Comparison of ENCODE assay signal across 23 mouse cellular contexts in the genomic region with DNA sequence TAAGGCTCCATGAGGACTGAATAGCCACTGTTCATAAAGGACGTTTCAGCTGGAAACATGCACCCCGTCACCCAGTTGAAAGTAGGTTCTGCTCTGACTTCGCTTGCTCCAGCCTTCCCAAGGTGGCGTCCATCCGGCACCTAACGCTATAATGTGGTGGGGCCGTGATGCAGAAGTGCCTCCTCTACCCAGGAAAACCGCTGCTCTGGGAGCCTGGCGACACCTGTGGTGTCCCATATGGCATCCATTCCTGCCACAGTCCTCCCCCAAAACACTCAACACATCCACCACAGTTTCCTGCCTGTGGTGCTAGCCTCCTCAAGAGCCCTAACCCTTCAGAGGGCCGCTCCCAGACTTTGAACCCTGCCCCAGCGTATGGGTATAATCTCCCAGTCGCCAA. TPM values are rescaled to one million over a fixed set of nuclear protein-coding genes. Genes with fewer than 3 reads are reported as not detected.
"Had no signal": no experiment of that assay in that cellular context is flagged by ENCODE, and none has a peak within 500 bp of the region (broad histone marks: within the 10 kb centered on the region; RNA-seq: fewer than 3 reads in every experiment).

No protein-coding gene starts in this region.

- H3K4me3 ChIP-seq: midbrain, embryonic 10.5 days; midbrain, embryonic 12.5 days; myocyte; neural tube, embryonic 13.5 days; neural tube, embryonic 15.5 days; stomach, embryonic 15.5 days had no signal

- H3K4me2 ChIP-seq: lung, embryonic 14.5 days; midbrain, embryonic 12.5 days; neural tube, embryonic 13.5 days; neural tube, embryonic 15.5 days; stomach, embryonic 15.5 days had no signal

- H3K4me1 ChIP-seq: stomach, embryonic 15.5 days had no signal

- H3K36me3 ChIP-seq: midbrain, embryonic 12.5 days; stomach, embryonic 15.5 days had no signal

- DNase-seq: lung, adult 18-20 months; lung, embryonic 14.5 days; lung, postnatal 10 days; lung, postnatal 4 days; midbrain, embryonic 14.5 days; retina, postnatal 1 day; right cerebral cortex, adult 18-20 months; thymus, adult 2 months; thymus, postnatal 25 days; thymus, postnatal 4 days had no signal

- H3K9me3 ChIP-seq: midbrain, embryonic 10.5 days; midbrain, embryonic 12.5 days; neural tube, embryonic 13.5 days; neural tube, embryonic 15.5 days; stomach, embryonic 15.5 days had no signal

- H3K9ac ChIP-seq: liver, embryonic 14.5 days; lung, embryonic 14.5 days; midbrain, embryonic 12.5 days; neural tube, embryonic 13.5 days; neural tube, embryonic 15.5 days; stomach, embryonic 15.5 days had no signal

- H3K27me3 ChIP-seq: midbrain, embryonic 12.5 days; neural tube, embryonic 13.5 days; neural tube, embryonic 15.5 days; stomach, embryonic 15.5 days had no signal

- ATAC-seq: midbrain, embryonic 16.5 days had no signal

- H3K27ac ChIP-seq: liver, embryonic 14.5 days; midbrain, embryonic 10.5 days; midbrain, embryonic 12.5 days; neural tube, embryonic 13.5 days; neural tube, embryonic 15.5 days; stomach, embryonic 15.5 days; stomach, postnatal 0 days had no signal

RNA-seq across cellular contexts. Expression of a gene that starts 51.2 kb away (rescaled TPM):
- polyA plus RNA-seq: liver, embryonic 14.5 days; liver, embryonic 16.5 days; lung, embryonic 14.5 days; midbrain, embryonic 10.5 days; midbrain, embryonic 12.5 days; myocyte; neural tube, embryonic 11.5 days; spleen, adult 2 months; stomach, embryonic 15.5 days; stomach, postnatal 0 days; thymus, adult 2 months; urinary bladder, adult 2 months had no signal
